Mouse (Mus musculus): ENCODE data around the gene Fan1.

GRCm38 (mm10) chr7:64347813-64348212 is 26.1 kb downstream of the Fan1 start:
- TF ChIP-seq CTCF (IDR thresholded peaks at IDR 0.05; ENCODE audit: insufficient read depth, low read length) (no peak), POLR2A (IDR thresholded peaks at IDR 0.05; ENCODE audit: borderline replicate concordance, extremely low read depth, low read depth, low read length) (no peak)

Measured in lung, adult 2 months (tissue).